Mouse (Mus musculus): Measurements from ENCODE around the gene Vmn1r113.
"Not testable (repeated sequence)": the region's sequence is repeated elsewhere in the genome, so short reads cannot be mapped to it uniquely, and the experiment has no call there.

The Vmn1r113 gene

GRCm38 (mm10) chr7:20786985-20787384 lies at the start of gene Vmn1r113:
Vmn1r113 (plus strand) TSS chr7:20787285.
- in situ Hi-C loops (cut with MseI, MboI), result not testable (repeated sequence)

- in situ Hi-C loops (cut with MseI, MboI), result not testable (repeated sequence)
Observed at GRCm38 (mm10) chr7:20770885-20771284, 16.2 kb upstream of the Vmn1r113 start, which contains the start of gene Vmn1r112. Vmn1r112 (plus strand) TSS chr7:20771185.

DNA sequence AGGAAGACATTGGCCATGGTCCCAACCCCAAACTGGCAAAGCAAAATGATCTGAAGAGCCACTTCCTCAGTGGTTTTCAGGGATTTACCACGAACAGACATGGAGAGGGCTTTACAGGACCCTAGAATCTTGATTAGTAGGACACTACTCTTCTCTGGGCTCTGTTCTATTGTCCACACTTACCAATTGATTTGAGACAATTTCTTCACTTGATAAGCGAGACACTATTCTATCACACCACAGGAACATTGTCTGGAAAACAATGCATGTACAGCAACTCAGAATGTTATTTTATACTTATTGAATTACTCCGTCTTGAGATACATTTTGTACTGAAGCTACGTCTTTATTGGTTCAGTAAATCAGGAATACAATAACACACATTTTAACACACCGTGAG lies 25.0 kb downstream of the Vmn1r113 start, which contains the start of gene Vmn1r114:
TSS of gene Vmn1r114 (minus strand) at position 101 of the 400 bp plus-strand sequence.
- in situ Hi-C loops (cut with MseI, MboI), result not testable (repeated sequence)

Measured in mouse trophoblast stem cell (cell line).